Comparison of ENCODE assay signal across 30 mouse cellular contexts in the genomic region with DNA sequence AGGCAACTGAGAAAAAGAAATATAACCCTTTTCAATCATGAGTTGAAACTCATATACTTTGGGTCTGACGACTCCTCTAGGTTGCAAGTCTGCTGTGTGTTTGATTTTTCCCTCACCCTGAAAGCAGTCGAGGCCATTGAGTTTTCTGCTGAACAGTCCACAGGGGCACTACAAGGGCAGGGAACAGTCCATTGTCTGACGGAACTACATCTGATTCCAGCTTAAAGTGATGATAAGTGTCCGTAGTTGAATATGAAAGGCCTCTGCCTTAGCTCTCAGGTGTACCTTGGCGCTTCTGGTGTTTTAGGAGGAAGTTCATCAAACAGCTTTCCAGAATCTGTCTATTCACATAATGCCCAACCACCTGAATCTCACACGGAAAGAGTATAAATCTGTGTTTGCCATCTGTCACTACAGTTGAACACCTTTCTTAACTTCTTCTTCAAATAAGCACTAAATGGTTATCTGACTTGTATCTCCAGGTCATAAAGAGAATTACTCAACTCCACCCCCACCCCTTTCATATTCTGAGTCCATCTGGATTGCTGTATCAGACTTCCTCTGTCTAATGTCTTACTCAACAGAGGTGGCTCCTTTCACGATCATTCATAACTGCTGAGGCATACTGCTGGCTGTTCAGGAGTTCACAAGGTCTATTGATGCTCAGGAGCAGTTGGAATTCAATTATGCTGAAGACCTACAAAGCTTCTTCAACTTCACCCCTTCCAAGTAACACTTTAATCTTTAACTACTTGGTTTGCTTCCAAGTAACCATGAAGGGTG.
DNase-seq lines count a peak whose midpoint lies in the region; ATAC-seq lines count a peak whose summit lies in the region.
"Had no signal": no experiment of that assay in that cellular context is flagged by ENCODE, and none has a peak within 500 bp of the region (broad histone marks: within the 10 kb centered on the region; RNA-seq: fewer than 3 reads in every experiment).

No protein-coding gene starts in this region.

- H3K27me3 ChIP-seq in intestine, embryonic 15.5 days (replicated peaks): no peaks in the 10 kb centered on the region
- H3K27me3 ChIP-seq in kidney, embryonic 15.5 days: no peaks in the 10 kb centered on the region
- no peaks in the 10 kb centered on the region for H3K27me3 ChIP-seq in midbrain, embryonic 16.5 days (ENCODE audit: control insufficient read depth, insufficient read depth, low read depth, low read length)
- H3K27me3 ChIP-seq: embryonic facial prominence, embryonic 13.5 days; forebrain, embryonic 12.5 days; forebrain, embryonic 15.5 days; heart, embryonic 13.5 days; Patski had no signal

- H3K27ac ChIP-seq in intestine, embryonic 15.5 days: no peak overlapping the region
- no peak overlapping the region for H3K27ac ChIP-seq in kidney, embryonic 15.5 days
- no peak overlapping the region for H3K27ac ChIP-seq in midbrain, embryonic 16.5 days (ENCODE audit: low read length)
- H3K27ac ChIP-seq: embryonic facial prominence, embryonic 10.5 days; embryonic facial prominence, embryonic 13.5 days; forebrain, embryonic 12.5 days; forebrain, embryonic 15.5 days; heart, adult 2 months; heart, embryonic 10.5 days; heart, embryonic 13.5 days; hindbrain, embryonic 14.5 days; hindbrain, postnatal 0 days had no signal

- H3K4me1 ChIP-seq in intestine, embryonic 15.5 days (replicated peaks): no peaks in the 10 kb centered on the region
- H3K4me1 ChIP-seq in kidney, embryonic 15.5 days: no peaks in the 10 kb centered on the region
- no peaks in the 10 kb centered on the region for H3K4me1 ChIP-seq in midbrain, embryonic 16.5 days (ENCODE audit: control insufficient read depth, insufficient read depth, low read length)
- H3K4me1 ChIP-seq: embryonic facial prominence, embryonic 10.5 days; embryonic facial prominence, embryonic 13.5 days; forebrain, embryonic 12.5 days; forebrain, embryonic 15.5 days; heart, embryonic 10.5 days; heart, embryonic 13.5 days had no signal

- no peak overlapping the region for H3K4me3 ChIP-seq in intestine, embryonic 15.5 days (replicated peaks)
- H3K4me3 ChIP-seq in kidney, embryonic 15.5 days (replicated peaks): no peak overlapping the region
- no peak overlapping the region for H3K4me3 ChIP-seq in midbrain, embryonic 16.5 days (ENCODE audit: low read depth, low read length)
- H3K4me3 ChIP-seq: embryonic facial prominence, embryonic 10.5 days; embryonic facial prominence, embryonic 13.5 days; erythroblast, embryonic 14.5 days; forebrain, embryonic 12.5 days; forebrain, embryonic 15.5 days; heart, adult 2 months; heart, embryonic 10.5 days; heart, embryonic 13.5 days had no signal

- no peak overlapping the region for H3K9ac ChIP-seq in intestine, embryonic 15.5 days
- no peak overlapping the region for H3K9ac ChIP-seq in kidney, embryonic 15.5 days
- H3K9ac ChIP-seq in midbrain, embryonic 16.5 days (ENCODE audit: low read depth, low read length): no peak overlapping the region
- H3K9ac ChIP-seq: embryonic facial prominence, embryonic 13.5 days; forebrain, embryonic 12.5 days; forebrain, embryonic 15.5 days; heart, embryonic 13.5 days; hindbrain, embryonic 14.5 days had no signal

- ATAC-seq in intestine, embryonic 15.5 days: peak; percentile 92
- ATAC-seq in kidney, embryonic 15.5 days (replicated peaks; ENCODE audit: low FRiP score): no peak
- no peak for ATAC-seq in midbrain, embryonic 16.5 days
- ATAC-seq: activated CD4-positive, CD25-positive, alpha-beta regulatory T cell, adult 4 months; forebrain, embryonic 15.5 days; hindbrain, postnatal 0 days; inflammation-experienced regulatory T-cells, adult 6 months; Patski had no signal

- H3K9me3 ChIP-seq in intestine, embryonic 15.5 days: no peaks in the 10 kb centered on the region
- no peaks in the 10 kb centered on the region for H3K9me3 ChIP-seq in kidney, embryonic 15.5 days (replicated peaks)
- H3K9me3 ChIP-seq in midbrain, embryonic 16.5 days (replicated peaks; ENCODE audit: control insufficient read depth, low read length, poor library complexity, severe bottlenecking): no peaks in the 10 kb centered on the region
- H3K9me3 ChIP-seq: embryonic facial prominence, embryonic 10.5 days; embryonic facial prominence, embryonic 13.5 days; forebrain, embryonic 12.5 days; forebrain, embryonic 15.5 days; heart, embryonic 10.5 days; heart, embryonic 13.5 days had no signal

- H3K36me3 ChIP-seq in intestine, embryonic 15.5 days: no peaks in the 10 kb centered on the region
- H3K36me3 ChIP-seq in kidney, embryonic 15.5 days: no peaks in the 10 kb centered on the region
- no peaks in the 10 kb centered on the region for H3K36me3 ChIP-seq in midbrain, embryonic 16.5 days (ENCODE audit: control insufficient read depth, insufficient read depth, low read length)
- H3K36me3 ChIP-seq: embryonic facial prominence, embryonic 10.5 days; embryonic facial prominence, embryonic 13.5 days; forebrain, embryonic 12.5 days; forebrain, embryonic 15.5 days; G1E; heart, embryonic 10.5 days; heart, embryonic 13.5 days had no signal

- no peak overlapping the region for H3K4me2 ChIP-seq in intestine, embryonic 15.5 days (replicated peaks)
- no peak overlapping the region for H3K4me2 ChIP-seq in kidney, embryonic 15.5 days
- no peak overlapping the region for H3K4me2 ChIP-seq in midbrain, embryonic 16.5 days (ENCODE audit: low read length)
- H3K4me2 ChIP-seq: embryonic facial prominence, embryonic 13.5 days; forebrain, embryonic 12.5 days; forebrain, embryonic 15.5 days; heart, embryonic 13.5 days; hindbrain, embryonic 14.5 days had no signal

- WGBS in intestine, embryonic 15.5 days: 60% methylated on average over 7 of the region's 7 CpGs
- 31% methylated on average over 7 of the region's 7 CpGs for WGBS in large intestine, adult 2 months
- WGBS in kidney, embryonic 15.5 days: 84% methylated on average over 7 of the region's 7 CpGs
- 82% methylated on average over 7 of the region's 7 CpGs for WGBS in midbrain, embryonic 16.5 days

- DNase-seq in R1 (ENCODE audit: low read depth, low spot score): peak; percentile 19
- peak; percentile 6 for DNase-seq in large intestine, adult 2 months (ENCODE audit: low read depth, low spot score)
- DNase-seq in adrenal gland, postnatal 4 days (ENCODE audit: low spot score in 2 of 2): no peak
- DNase-seq: adrenal gland, postnatal 10 days; adrenal gland, postnatal 36 days; cerebellum, adult 11-12 months; cerebellum, adult 8-10 months; cerebellum, postnatal 10 days; cerebellum, postnatal 36 days; embryo, embryonic 11 days; gastrocnemius, postnatal 25 days; heart, adult 2 months; heart, postnatal 14 days; heart, postnatal 4 days had no signal

Comparison
In these comparisons a context has a peak if more than half of its experiments do, and no peak if none do; other contexts are left out.
1. DNase-seq: peak in R1 (single experiment) and large intestine, adult 2 months (single experiment); none in adrenal gland, postnatal 4 days (0 of 2).